Mouse (Mus musculus): ENCODE results near the gene Zfp704. TPM values are rescaled to one million over a fixed set of nuclear protein-coding genes. Genes with fewer than 3 reads are reported as not detected.
A peak's percentile ranks its signal among the peaks of the same experiment; 100 is the strongest.

The Zfp704 gene
- total RNA-seq, 2 experiments from 2014 or later: 4.4 to 7.0 TPM

GRCm38 (mm10) chr3:9439619-9440286 lies 170.1 kb downstream of the Zfp704 start:
- Histone ChIP-seq H3K4me3 (no peak overlapping the region), H3K27ac (no peak overlapping the region)
- no peak for DNase-seq
- TF ChIP-seq CTCF (IDR thresholded peaks at IDR 0.05): no peak
- intact Hi-C loops (cut with DNase I): no loop called here

- DNase-seq: no peak
- no peak for TF ChIP-seq CTCF (IDR thresholded peaks at IDR 0.05)
- Histone ChIP-seq H3K27ac (no peak overlapping the region), H3K4me3 (no peak overlapping the region)
- intact Hi-C loops (cut with DNase I): no loop called here
Observed at GRCm38 (mm10) chr3:9436256-9436655, 173.6 kb downstream of the Zfp704 start.

GRCm38 (mm10) chr3:9434394-9435175 lies 175.3 kb downstream of the Zfp704 start:
- intact Hi-C loops (cut with DNase I): no loop called here
- Histone ChIP-seq H3K4me3 (no peak overlapping the region), H3K27ac (no peak overlapping the region)
- no peak for TF ChIP-seq CTCF (IDR thresholded peaks at IDR 0.05)
- DNase-seq: no peak

- Histone ChIP-seq H3K4me3 (no peak overlapping the region), H3K27ac (peak overlapping the region; percentile 61)
- TF ChIP-seq CTCF (IDR thresholded peaks at IDR 0.05): no peak
- no peak for DNase-seq
- intact Hi-C loops (cut with DNase I): no loop called here
Observed at GRCm38 (mm10) chr3:9432796-9433526, 176.9 kb downstream of the Zfp704 start.

GRCm38 (mm10) chr3:9432226-9432625 lies 177.7 kb downstream of the Zfp704 start:
- Histone ChIP-seq H3K4me3 (no peak overlapping the region), H3K27ac (peak overlapping the region; percentile 61)
- no peak for TF ChIP-seq CTCF (IDR thresholded peaks at IDR 0.05)
- intact Hi-C loops (cut with DNase I): no loop called here
- DNase-seq: no peak

- Histone ChIP-seq H3K27ac (no peak overlapping the region), H3K4me3 (no peak overlapping the region)
- intact Hi-C loops (cut with DNase I): no loop called here
- no peak for DNase-seq
- TF ChIP-seq CTCF (IDR thresholded peaks at IDR 0.05): no peak
Observed at GRCm38 (mm10) chr3:9429946-9430345, 179.9 kb downstream of the Zfp704 start.

- TF ChIP-seq CTCF (IDR thresholded peaks at IDR 0.05): no peak
- Histone ChIP-seq H3K4me3 (no peak overlapping the region), H3K27ac (no peak overlapping the region)
- no peak for DNase-seq
- intact Hi-C loops (cut with DNase I): no loop called here
Observed at GRCm38 (mm10) chr3:9427826-9428225, 182.1 kb downstream of the Zfp704 start.

- DNase-seq: no peak
- no peak for TF ChIP-seq CTCF (IDR thresholded peaks at IDR 0.05)
- intact Hi-C loops (cut with DNase I): no loop called here
- Histone ChIP-seq H3K4me3 (no peak overlapping the region), H3K27ac (no peak overlapping the region)
Observed at GRCm38 (mm10) chr3:9425661-9426060, 184.2 kb downstream of the Zfp704 start.

- DNase-seq: no peak
- TF ChIP-seq CTCF (IDR thresholded peaks at IDR 0.05): no peak
- Histone ChIP-seq H3K27ac (no peak overlapping the region), H3K4me3 (no peak overlapping the region)
- intact Hi-C loops (cut with DNase I): no loop called here
Observed at GRCm38 (mm10) chr3:9424637-9425036, 185.2 kb downstream of the Zfp704 start.

- Histone ChIP-seq H3K27ac (no peak overlapping the region), H3K4me3 (no peak overlapping the region)
- no peak for TF ChIP-seq CTCF (IDR thresholded peaks at IDR 0.05)
- intact Hi-C loops (cut with DNase I): no loop called here
- no peak for DNase-seq
Observed at GRCm38 (mm10) chr3:9423669-9424068, 186.2 kb downstream of the Zfp704 start.

- Histone ChIP-seq H3K4me3 (0 out of 2 replicates have a peak overlapping the region, but pooled peaks have one; percentile 19), H3K27ac (no peak overlapping the region)
- no peak for TF ChIP-seq CTCF (IDR thresholded peaks at IDR 0.05)
- no peak for DNase-seq
- intact Hi-C loops (cut with DNase I): no loop called here
Observed at GRCm38 (mm10) chr3:9408896-9409295, 201.0 kb downstream of the Zfp704 start.

GRCm38 (mm10) chr3:9407801-9408200 lies 202.1 kb downstream of the Zfp704 start:
- H3K27ac ChIP-seq: peak overlapping the region; percentile 61; the same call in 1 of the 2 replicates
- DNase-seq: no peak
- no peak for TF ChIP-seq CTCF (IDR thresholded peaks at IDR 0.05)
- intact Hi-C loops (cut with DNase I): no loop called here
- no peak overlapping the region for H3K4me3 ChIP-seq

- Histone ChIP-seq H3K4me3 (no peak overlapping the region), H3K27ac (peak overlapping the region; percentile 61)
- intact Hi-C loops (cut with DNase I): no loop called here
- DNase-seq: no peak
- TF ChIP-seq CTCF (IDR thresholded peaks at IDR 0.05): no peak
Observed at GRCm38 (mm10) chr3:9407119-9407546, 202.8 kb downstream of the Zfp704 start.
